Mouse (Mus musculus) A20 (cell line): ENCODE measurements around the gene Ints3.

ENCODE experiments used
- DNase-seq: peaks from one replicate; pipeline ENCODE4 v3.0.0-alpha.2; 2011; ENCODE audit warnings: low read depth, low spot score

Gene Ints3

GRCm38 (mm10) chr3:90433381-90434020, at the start of gene Ints3:
Gene Ints3 (minus strand): TSS chr3:90433622.
- DNase-seq: peak; percentile 99

- peak; percentile 98 for DNase-seq
Measured at GRCm38 (mm10) chr3:90475831-90476611, 42.6 kb upstream of the Ints3 start, which contains the start of gene Ilf2. Gene Ilf2 (plus strand): TSS chr3:90476126.

- DNase-seq: peak; percentile 61
Measured at GRCm38 (mm10) chr3:90475151-90475830, 41.9 kb upstream of the Ints3 start.

- peak; percentile 78 for DNase-seq
Measured at GRCm38 (mm10) chr3:90472213-90472612, 38.8 kb upstream of the Ints3 start.

- no peak for DNase-seq
Measured at GRCm38 (mm10) chr3:90467618-90468300, 34.3 kb upstream of the Ints3 start.

GRCm38 (mm10) chr3:90466311-90466766, 32.9 kb upstream of the Ints3 start:
- no peak for DNase-seq

- DNase-seq: no peak
Measured at GRCm38 (mm10) chr3:90465686-90466310, 32.4 kb upstream of the Ints3 start, which contains the start of gene Npr1. Gene Npr1 (minus strand): TSS chr3:90465866.

GRCm38 (mm10) chr3:90465081-90465685, 31.8 kb upstream of the Ints3 start:
- no peak for DNase-seq

GRCm38 (mm10) chr3:90464552-90465080, 31.2 kb upstream of the Ints3 start:
- DNase-seq: no peak

GRCm38 (mm10) chr3:90462579-90462978, 29.2 kb upstream of the Ints3 start:
- DNase-seq: no peak

- DNase-seq: no peak
Measured at GRCm38 (mm10) chr3:90461935-90462334, 28.5 kb upstream of the Ints3 start.

- no peak for DNase-seq
Measured at GRCm38 (mm10) chr3:90460315-90460714, 26.9 kb upstream of the Ints3 start.

- no peak for DNase-seq
Measured at GRCm38 (mm10) chr3:90459727-90460126, 26.3 kb upstream of the Ints3 start.

- DNase-seq: no peak
Measured at GRCm38 (mm10) chr3:90454931-90455330, 21.5 kb upstream of the Ints3 start.

- DNase-seq: no peak
Measured at GRCm38 (mm10) chr3:90451396-90452095, 18.1 kb upstream of the Ints3 start.

- no peak for DNase-seq
Measured at GRCm38 (mm10) chr3:90450874-90451273, 17.5 kb upstream of the Ints3 start.

GRCm38 (mm10) chr3:90448626-90449025, 15.2 kb upstream of the Ints3 start:
- DNase-seq: no peak

- no peak for DNase-seq
Measured at GRCm38 (mm10) chr3:90447123-90447494, 13.7 kb upstream of the Ints3 start.

- DNase-seq: no peak
Measured at GRCm38 (mm10) chr3:90446389-90447122, 13.1 kb upstream of the Ints3 start.
